Comparison of ENCODE assay signal across 33 mouse cellular contexts in the genomic region with DNA sequence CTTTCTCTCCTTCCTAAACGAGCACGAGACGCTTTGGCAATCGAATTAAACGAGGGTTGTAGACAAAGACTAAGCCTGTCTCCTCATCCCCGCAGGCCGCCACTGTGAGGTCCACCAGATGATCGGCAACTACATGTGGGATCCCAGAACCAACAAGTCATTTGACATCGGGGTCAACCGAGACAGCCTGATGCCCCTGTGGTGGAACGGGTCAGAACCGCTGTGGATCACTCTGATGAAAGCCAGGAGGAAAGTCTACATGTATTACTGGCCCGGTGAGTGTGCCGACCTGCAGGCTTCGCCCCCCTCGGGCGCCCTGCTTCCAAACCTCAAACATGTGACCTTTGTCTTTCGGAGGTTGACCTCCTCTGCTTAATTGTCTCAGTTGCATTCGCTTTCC.
"Had no signal": no experiment of that assay in that cellular context is flagged by ENCODE, and none has a peak within 500 bp of the region (broad histone marks: within the 10 kb centered on the region; RNA-seq: fewer than 3 reads in every experiment).

No protein-coding gene starts in this region.

- DNase-seq: heart, postnatal 10 days; heart, postnatal 14 days; heart, postnatal 36 days; heart, postnatal 4 days; kidney, adult 11 months; kidney, adult 18-20 months; kidney, adult 2 months; kidney, adult 8-10 months; kidney, adult 9 months; kidney, postnatal 10 days; kidney, postnatal 14 days; kidney, postnatal 25 days; kidney, postnatal 36 days; kidney, postnatal 4 days; layer of hippocampus, adult 9-11 months; layer of hippocampus, postnatal 36 days had no signal

- H3K27ac ChIP-seq: heart, embryonic 13.5 days; heart, embryonic 15.5 days; hindbrain, embryonic 12.5 days; hindbrain, embryonic 13.5 days; hindbrain, embryonic 14.5 days; hindbrain, embryonic 15.5 days; hindbrain, postnatal 0 days; intestine, embryonic 15.5 days; kidney, embryonic 15.5 days; kidney, postnatal 0 days; layer of hippocampus, adult 2 months; left cerebral cortex, adult 2 months had no signal

- H3K36me3 ChIP-seq: heart, embryonic 12.5 days; heart, embryonic 13.5 days; heart, embryonic 15.5 days; hindbrain, embryonic 10.5 days; hindbrain, embryonic 12.5 days; hindbrain, embryonic 13.5 days; hindbrain, embryonic 15.5 days; intestine, embryonic 15.5 days; kidney, embryonic 15.5 days had no signal

- ATAC-seq: hindbrain, embryonic 16.5 days; hindbrain, postnatal 0 days; inflammation-experienced regulatory T-cells, adult 6 months; intestine, embryonic 15.5 days; intestine, embryonic 16.5 days had no signal

- H3K4me3 ChIP-seq: heart, embryonic 12.5 days; heart, embryonic 13.5 days; heart, embryonic 15.5 days; hindbrain, embryonic 10.5 days; hindbrain, embryonic 12.5 days; hindbrain, embryonic 13.5 days; hindbrain, embryonic 15.5 days; intestine, embryonic 15.5 days; kidney, embryonic 15.5 days; layer of hippocampus, adult 2 months; left cerebral cortex, adult 2 months had no signal

- H3K9ac ChIP-seq: heart, embryonic 12.5 days; heart, embryonic 13.5 days; heart, embryonic 15.5 days; hindbrain, embryonic 12.5 days; hindbrain, embryonic 13.5 days; hindbrain, embryonic 14.5 days; hindbrain, embryonic 15.5 days; intestine, embryonic 15.5 days; kidney, embryonic 15.5 days had no signal

- H3K4me1 ChIP-seq: hindbrain, embryonic 15.5 days; intestine, embryonic 15.5 days; kidney, embryonic 15.5 days had no signal

- H3K4me2 ChIP-seq: heart, embryonic 12.5 days; heart, embryonic 13.5 days; heart, embryonic 15.5 days; hindbrain, embryonic 12.5 days; hindbrain, embryonic 13.5 days; hindbrain, embryonic 14.5 days; hindbrain, embryonic 15.5 days; intestine, embryonic 15.5 days; kidney, embryonic 15.5 days had no signal

- H3K9me3 ChIP-seq: heart, embryonic 12.5 days; heart, embryonic 13.5 days; heart, embryonic 15.5 days; hindbrain, embryonic 10.5 days; hindbrain, embryonic 12.5 days; hindbrain, embryonic 13.5 days; hindbrain, embryonic 15.5 days; intestine, embryonic 15.5 days; kidney, embryonic 15.5 days had no signal

- H3K27me3 ChIP-seq: heart, embryonic 15.5 days; hindbrain, embryonic 12.5 days; hindbrain, embryonic 13.5 days; hindbrain, embryonic 15.5 days; kidney, embryonic 15.5 days had no signal
